Mouse (Mus musculus) liver, adult 2 months (tissue): ENCODE results near the gene Calcb.

Experiments used
- CTCF ChIP-seq: fragments of 200-500 bp; IDR thresholded peaks from 2 replicates; pipeline ENCODE4 v1.5.1; 2011; ENCODE audit warnings: low read depth, low read length, control low read depth
- POLR2A ChIP-seq: fragments of 200-500 bp; IDR thresholded peaks from 2 replicates; pipeline ENCODE4 v1.6.1; 2011; ENCODE audit warnings: low read length, control low read depth; ENCODE audit not compliant: insufficient read depth; ENCODE audit errors: extremely low read depth

GRCm38 (mm10) chr7:114766523-114766922 lies 48.1 kb downstream of the Calcb start:
- TF ChIP-seq CTCF = no peak
- no peak for TF ChIP-seq POLR2A
